Mouse (Mus musculus): Measurements from ENCODE around the gene 4930404N11Rik. TPM values are rescaled to one million over a fixed set of nuclear protein-coding genes. Genes with fewer than 3 reads are reported as not detected.

Gene 4930404N11Rik
- polyA plus RNA-seq, 1 experiment from 2014 or later = 0.92 TPM

GRCm38 (mm10) chr10:81408424-81408729, 42.8 kb upstream of the 4930404N11Rik start:
- Histone ChIP-seq H3K9me3 (no peaks in the 10 kb centered on the region), H3K9ac (replicated peaks) (no peak overlapping the region), H3K27me3 (peaks cover 56% of the 10 kb centered on the region), H3K4me2 (replicated peaks) (no peak overlapping the region), H3K36me3 (0 out of 2 replicates have a peak, but pooled peaks cover 3% of the 10 kb centered on the region), H3K27ac (replicated peaks) (no peak overlapping the region), H3K4me1 (peaks cover 64% of the 10 kb centered on the region), H3K4me3 (no peak overlapping the region)
- 47% methylated on average over 13 of the region's 13 CpGs for WGBS
- no peak for ATAC-seq (ENCODE audit: low FRiP score, low read depth)

GRCm38 (mm10) chr10:81407539-81408423, 42.2 kb upstream of the 4930404N11Rik start:
- H3K9ac ChIP-seq (replicated peaks) = no peak overlapping the region
- peak overlapping the region; percentile 18; the same call in 1 of the 2 replicates for H3K4me3 ChIP-seq
- ATAC-seq (ENCODE audit: low FRiP score, low read depth) = no peak
- 0 out of 2 replicates have a peak, but pooled peaks cover 3% of the 10 kb centered on the region for H3K36me3 ChIP-seq
- peak overlapping the region; percentile 33 for H3K4me2 ChIP-seq (replicated peaks)
- no peaks in the 10 kb centered on the region for H3K9me3 ChIP-seq
- WGBS = 24% methylated on average over 31 of the region's 31 CpGs
- H3K27me3 ChIP-seq = peaks cover 60% of the 10 kb centered on the region
- H3K27ac ChIP-seq (replicated peaks) = no peak overlapping the region; the same call in 1 of the 2 replicates
- peaks cover 67% of the 10 kb centered on the region for H3K4me1 ChIP-seq

- no peak for ATAC-seq (ENCODE audit: low FRiP score, low read depth)
- Histone ChIP-seq H3K9ac (replicated peaks) (no peak overlapping the region), H3K36me3 (0 out of 2 replicates have a peak, but pooled peaks cover 3% of the 10 kb centered on the region), H3K4me2 (replicated peaks) (peak overlapping the region; percentile 33), H3K27ac (replicated peaks) (no peak overlapping the region), H3K4me3 (peak overlapping the region; percentile 18; the same call in 1 of the 2 replicates), H3K9me3 (no peaks in the 10 kb centered on the region), H3K27me3 (peaks cover 60% of the 10 kb centered on the region), H3K4me1 (peaks cover 67% of the 10 kb centered on the region)
- WGBS = 21% methylated on average over 24 of the region's 24 CpGs
Observed at GRCm38 (mm10) chr10:81406504-81407440, 41.2 kb upstream of the 4930404N11Rik start.

- H3K4me2 ChIP-seq (replicated peaks) = no peak overlapping the region
- 43% methylated on average over 13 of the region's 13 CpGs for WGBS
Observed at GRCm38 (mm10) chr10:81405588-81406201, 40.1 kb upstream of the 4930404N11Rik start.

GRCm38 (mm10) chr10:81404720-81405119, 39.1 kb upstream of the 4930404N11Rik start:
- peaks cover 8% of the 10 kb centered on the region; the same call in 1 of the 2 replicates for H3K36me3 ChIP-seq
- H3K4me1 ChIP-seq = peaks cover 74% of the 10 kb centered on the region
- H3K27ac ChIP-seq (replicated peaks) = no peak overlapping the region
- no peak overlapping the region for H3K4me2 ChIP-seq (replicated peaks)
- 61% methylated on average over 18 of the region's 18 CpGs for WGBS
- ATAC-seq (ENCODE audit: low FRiP score, low read depth) = no peak
- H3K9ac ChIP-seq (replicated peaks) = no peak overlapping the region
- H3K4me3 ChIP-seq = no peak overlapping the region
- H3K27me3 ChIP-seq = peaks cover 70% of the 10 kb centered on the region
- no peaks in the 10 kb centered on the region for H3K9me3 ChIP-seq

More at GRCm38 (mm10) chr10:81405588-81406201, 40.1 kb upstream of the 4930404N11Rik start:
- Histone ChIP-seq H3K9ac (replicated peaks) (no peak overlapping the region), H3K4me3 (no peak overlapping the region), H3K27ac (replicated peaks) (no peak overlapping the region), H3K9me3 (no peaks in the 10 kb centered on the region), H3K27me3 (peaks cover 60% of the 10 kb centered on the region), H3K4me1 (peaks cover 70% of the 10 kb centered on the region), H3K36me3 (0 out of 2 replicates have a peak, but pooled peaks cover 3% of the 10 kb centered on the region)
- no peak for ATAC-seq (ENCODE audit: low FRiP score, low read depth)

- Histone ChIP-seq H3K4me1 (peaks cover 74% of the 10 kb centered on the region), H3K9ac (replicated peaks) (no peak overlapping the region), H3K27me3 (peaks cover 76% of the 10 kb centered on the region), H3K27ac (replicated peaks) (no peak overlapping the region), H3K36me3 (peaks cover 15% of the 10 kb centered on the region; the same call in 1 of the 2 replicates), H3K4me3 (no peak overlapping the region), H3K9me3 (no peaks in the 10 kb centered on the region), H3K4me2 (replicated peaks) (no peak overlapping the region)
- ATAC-seq (ENCODE audit: low FRiP score, low read depth) = no peak
- WGBS = 11% methylated on average over 9 of the region's 9 CpGs
Observed at GRCm38 (mm10) chr10:81404082-81404481, 38.5 kb upstream of the 4930404N11Rik start.

GRCm38 (mm10) chr10:81403511-81403910, 37.9 kb upstream of the 4930404N11Rik start:
- Histone ChIP-seq H3K27ac (replicated peaks) (peak overlapping the region; percentile 92), H3K4me2 (replicated peaks) (peak overlapping the region; percentile 40; the same call in 1 of the 2 replicates), H3K4me1 (peaks cover 69% of the 10 kb centered on the region), H3K9ac (replicated peaks) (0 out of 2 replicates have a peak overlapping the region, but pooled peaks have one; percentile 37), H3K9me3 (no peaks in the 10 kb centered on the region), H3K36me3 (peaks cover 15% of the 10 kb centered on the region; the same call in 1 of the 2 replicates), H3K4me3 (no peak overlapping the region), H3K27me3 (peaks cover 71% of the 10 kb centered on the region)
- 36% methylated on average over 10 of the region's 10 CpGs for WGBS
- ATAC-seq (ENCODE audit: low FRiP score, low read depth) = peak; percentile 13

- ATAC-seq (ENCODE audit: low FRiP score, low read depth) = no peak; the same call in 1 of the 2 replicates
- WGBS = 10% methylated on average over 7 of the region's 7 CpGs
- H3K9ac ChIP-seq (replicated peaks) = peak overlapping the region; percentile 37
- H3K9me3 ChIP-seq = no peaks in the 10 kb centered on the region
- H3K27ac ChIP-seq (replicated peaks) = peak overlapping the region; percentile 92
- H3K27me3 ChIP-seq = peaks cover 68% of the 10 kb centered on the region
- peak overlapping the region; percentile 17; the same call in 1 of the 2 replicates for H3K4me3 ChIP-seq
- H3K4me2 ChIP-seq (replicated peaks) = peak overlapping the region; percentile 40
- H3K36me3 ChIP-seq = peaks cover 15% of the 10 kb centered on the region; the same call in 1 of the 2 replicates
- H3K4me1 ChIP-seq = peaks cover 61% of the 10 kb centered on the region
Observed at GRCm38 (mm10) chr10:81402227-81402765, 36.7 kb upstream of the 4930404N11Rik start.

GRCm38 (mm10) chr10:81401521-81402226, 36.1 kb upstream of the 4930404N11Rik start:
- peaks cover 62% of the 10 kb centered on the region for H3K27me3 ChIP-seq
- H3K4me3 ChIP-seq = peak overlapping the region; percentile 17; the same call in 1 of the 2 replicates
- 4% methylated on average over 18 of the region's 18 CpGs for WGBS
- peak overlapping the region; percentile 37 for H3K9ac ChIP-seq (replicated peaks)
- no peaks in the 10 kb centered on the region for H3K9me3 ChIP-seq
- peak overlapping the region; percentile 40 for H3K4me2 ChIP-seq (replicated peaks)
- H3K36me3 ChIP-seq = peaks cover 15% of the 10 kb centered on the region; the same call in 1 of the 2 replicates
- peaks cover 59% of the 10 kb centered on the region for H3K4me1 ChIP-seq
- H3K27ac ChIP-seq (replicated peaks) = peak overlapping the region; percentile 92
- ATAC-seq (ENCODE audit: low FRiP score, low read depth) = peak; percentile 83

- H3K4me3 ChIP-seq = no peak overlapping the region
- H3K9ac ChIP-seq (replicated peaks) = no peak overlapping the region
- peaks cover 15% of the 10 kb centered on the region; the same call in 1 of the 2 replicates for H3K36me3 ChIP-seq
- no peak overlapping the region for H3K4me2 ChIP-seq (replicated peaks)
- H3K9me3 ChIP-seq = no peaks in the 10 kb centered on the region
- peak overlapping the region; percentile 92 for H3K27ac ChIP-seq (replicated peaks)
- H3K27me3 ChIP-seq = peaks cover 57% of the 10 kb centered on the region
- 29% methylated on average over 10 of the region's 10 CpGs for WGBS
- peak; percentile 1; the same call in 1 of the 2 replicates for ATAC-seq (ENCODE audit: low FRiP score, low read depth)
- peaks cover 56% of the 10 kb centered on the region for H3K4me1 ChIP-seq
Observed at GRCm38 (mm10) chr10:81401205-81401520, 35.5 kb upstream of the 4930404N11Rik start.
